In genomic region chr7:91345073-91345472, GRCm38 (mm10) we compare ENCODE assay signal across 24 mouse cellular contexts.
"Had no signal": no experiment of that assay in that cellular context is flagged by ENCODE, and none has a peak within 500 bp of the region (broad histone marks: within the 10 kb centered on the region; RNA-seq: fewer than 3 reads in every experiment).

No protein-coding gene starts in this region.

- H3K27ac ChIP-seq: gastrocnemius, adult 2 months; heart, embryonic 10.5 days; hindbrain, embryonic 10.5 days; hindbrain, embryonic 12.5 days; hindbrain, embryonic 14.5 days; intestine, embryonic 15.5 days; limb, embryonic 10.5 days; limb, embryonic 12.5 days had no signal

- H3K27me3 ChIP-seq: heart, embryonic 12.5 days; hindbrain, embryonic 12.5 days; intestine, embryonic 15.5 days; limb, embryonic 12.5 days had no signal

- H3K36me3 ChIP-seq: heart, embryonic 10.5 days; heart, embryonic 12.5 days; hindbrain, embryonic 10.5 days; hindbrain, embryonic 12.5 days; intestine, embryonic 15.5 days; limb, embryonic 10.5 days; limb, embryonic 12.5 days had no signal

- ATAC-seq: hindbrain, embryonic 16.5 days; inflammation-experienced regulatory T-cells, adult 6 months; intestine, embryonic 15.5 days; intestine, postnatal 0 days had no signal

- H3K9ac ChIP-seq: heart, embryonic 12.5 days; hindbrain, embryonic 12.5 days; hindbrain, embryonic 14.5 days; intestine, embryonic 15.5 days; limb, embryonic 12.5 days had no signal

- DNase-seq: gastrocnemius, adult 2 months; gastrocnemius, postnatal 10 days; gastrocnemius, postnatal 25 days; heart, adult 18-20 months; heart, postnatal 10 days; heart, postnatal 4 days; kidney, adult 18-20 months; kidney, adult 8-10 months; kidney, postnatal 10 days; kidney, postnatal 25 days; kidney, postnatal 4 days; layer of hippocampus, adult 9-11 months had no signal

- H3K4me2 ChIP-seq: heart, embryonic 12.5 days; hindbrain, embryonic 12.5 days; hindbrain, embryonic 14.5 days; intestine, embryonic 15.5 days; limb, embryonic 12.5 days had no signal

- H3K4me1 ChIP-seq: heart, embryonic 10.5 days; heart, embryonic 12.5 days; hindbrain, embryonic 10.5 days; hindbrain, embryonic 12.5 days; intestine, embryonic 15.5 days; limb, embryonic 10.5 days; limb, embryonic 12.5 days had no signal

- H3K4me3 ChIP-seq: gastrocnemius, adult 2 months; heart, embryonic 10.5 days; heart, embryonic 12.5 days; hindbrain, embryonic 10.5 days; hindbrain, embryonic 12.5 days; intestine, embryonic 15.5 days; left cerebral cortex, adult 2 months; limb, embryonic 10.5 days; limb, embryonic 12.5 days had no signal

- H3K9me3 ChIP-seq: heart, embryonic 10.5 days; heart, embryonic 12.5 days; hindbrain, embryonic 10.5 days; hindbrain, embryonic 12.5 days; intestine, embryonic 15.5 days; limb, embryonic 10.5 days; limb, embryonic 12.5 days had no signal
